8 mouse cellular contexts compared by ENCODE assay signal in genomic region chr12:108960225-108960624, GRCm38 (mm10).
DNase-seq lines count a peak whose midpoint lies in the region; ATAC-seq and TF ChIP-seq lines count a peak whose summit lies in the region.

No protein-coding gene starts in this region.

- peak overlapping the region; percentile 78 for H3K27ac ChIP-seq in forebrain, embryonic 13.5 days
- peak overlapping the region; percentile 74 for H3K27ac ChIP-seq in hindbrain, embryonic 11.5 days (ENCODE audit: low read depth, low read length)
- no peak overlapping the region for H3K27ac ChIP-seq in lung, embryonic 14.5 days (ENCODE audit: low read depth)

- no peak for ATAC-seq in cerebellum, adult (ENCODE audit: insufficient number of reproducible peaks, low FRiP score, low TSS enrichment)
- ATAC-seq in forebrain, embryonic 13.5 days, result peak; percentile 70
- no peak for ATAC-seq in hindbrain, embryonic 11.5 days (ENCODE audit: low FRiP score)
- ATAC-seq in lung, embryonic 14.5 days (ENCODE audit: insufficient read depth), result no peak

- no peaks in the 10 kb centered on the region for H3K36me3 ChIP-seq in forebrain, embryonic 13.5 days (ENCODE audit: poor library complexity, severe bottlenecking)
- H3K36me3 ChIP-seq in hindbrain, embryonic 11.5 days (ENCODE audit: control insufficient read depth, insufficient read depth, low read length), result no peaks in the 10 kb centered on the region
- no peaks in the 10 kb centered on the region for H3K36me3 ChIP-seq in lung, embryonic 14.5 days (ENCODE audit: insufficient read depth)

- no peak overlapping the region for H3K4me3 ChIP-seq in forebrain, embryonic 13.5 days
- no peak overlapping the region for H3K4me3 ChIP-seq in hindbrain, embryonic 11.5 days (ENCODE audit: low read depth, low read length)
- H3K4me3 ChIP-seq in lung, embryonic 14.5 days (ENCODE audit: low read depth, low read length), result no peak overlapping the region

- WGBS in forebrain, embryonic 13.5 days, result 19% methylated on average over 10 of the region's 10 CpGs
- WGBS in hindbrain, embryonic 11.5 days, result 55% methylated on average over 10 of the region's 10 CpGs
- WGBS in lung, embryonic 14.5 days, result 49% methylated on average over 10 of the region's 10 CpGs

- H3K4me2 ChIP-seq in forebrain, embryonic 13.5 days, result peak overlapping the region; percentile 56
- H3K4me2 ChIP-seq in hindbrain, embryonic 11.5 days (replicated peaks; ENCODE audit: low read depth, low read length), result no peak overlapping the region
- H3K4me2 ChIP-seq in lung, embryonic 14.5 days, result no peak overlapping the region

- H3K9ac ChIP-seq in forebrain, embryonic 13.5 days, result no peak overlapping the region
- H3K9ac ChIP-seq in hindbrain, embryonic 11.5 days (ENCODE audit: low read depth, low read length), result no peak overlapping the region; the same call in 1 of the 2 replicates
- no peak overlapping the region for H3K9ac ChIP-seq in lung, embryonic 14.5 days

- no peaks in the 10 kb centered on the region for H3K9me3 ChIP-seq in forebrain, embryonic 13.5 days (replicated peaks)
- H3K9me3 ChIP-seq in hindbrain, embryonic 11.5 days (ENCODE audit: control insufficient read depth, low read length), result no peaks in the 10 kb centered on the region
- no peaks in the 10 kb centered on the region for H3K9me3 ChIP-seq in lung, embryonic 14.5 days (ENCODE audit: low read depth, low read length)

- peaks cover 55% of the 10 kb centered on the region for H3K4me1 ChIP-seq in forebrain, embryonic 13.5 days
- H3K4me1 ChIP-seq in hindbrain, embryonic 11.5 days (replicated peaks; ENCODE audit: control insufficient read depth, insufficient read depth, low read length), result peaks cover 5% of the 10 kb centered on the region; the same call in 1 of the 2 replicates
- H3K4me1 ChIP-seq in lung, embryonic 14.5 days (ENCODE audit: insufficient read depth), result peaks cover 5% of the 10 kb centered on the region; the same call in 1 of the 2 replicates

- DNase-seq in cerebellum, adult 11 months, result peak; percentile 64
- peak; percentile 71 for DNase-seq in adrenal gland, postnatal 25 days
- DNase-seq in hindbrain, embryonic 11.5 days (ENCODE audit: low spot score), result no peak
- peak; percentile 12 for DNase-seq in lung, embryonic 14.5 days
- DNase-seq in testis, postnatal 14 days (ENCODE audit: low spot score), result peak; percentile 52
- no peak for DNase-seq in frontal cortex, postnatal 25 days (ENCODE audit: low spot score in 2 of 2)

- peaks cover 42% of the 10 kb centered on the region for H3K27me3 ChIP-seq in forebrain, embryonic 13.5 days
- H3K27me3 ChIP-seq in hindbrain, embryonic 11.5 days (ENCODE audit: control insufficient read depth, insufficient read depth, low read length), result no peaks in the 10 kb centered on the region
- no peaks in the 10 kb centered on the region for H3K27me3 ChIP-seq in lung, embryonic 14.5 days (ENCODE audit: insufficient read depth, low read length)

- no peak for TF ChIP-seq CTCF in lung, embryonic 14.5 days (IDR thresholded peaks at IDR 0.05; ENCODE audit: low read depth)

Comparison
In these comparisons a context has a peak if more than half of its experiments do, and no peak if none do; other contexts are left out.
1. DNase-seq: peak in cerebellum, adult 11 months (single experiment), adrenal gland, postnatal 25 days (single experiment), lung, embryonic 14.5 days (single experiment) and testis, postnatal 14 days (single experiment); none in hindbrain, embryonic 11.5 days (single experiment) and frontal cortex, postnatal 25 days (0 of 2).